Mouse (Mus musculus) intestine, postnatal 0 days (tissue): ENCODE data around the gene Ppp6r2. TPM values are rescaled to one million over a fixed set of nuclear protein-coding genes. Genes with fewer than 3 reads are reported as not detected.

Experiments used
- ATAC-seq: fragments of 200-750 bp; cut with Nextera tagmentation; 2 replicates; pipeline ENCODE4 v1.8.0; 2017; ENCODE audit warnings: mild to moderate bottlenecking, moderate TSS enrichment, moderate library complexity
- H3K27ac ChIP-seq: fragments of 300-500 bp; sonication (generic); 2 replicates; pipeline ENCODE4 v1.5.1; 2014; ENCODE audit warnings: mild to moderate bottlenecking, low read depth, low read length, moderate library complexity
- H3K27me3 ChIP-seq: fragments of 300-500 bp; sonication (generic); replicated peaks from 2 replicates; pipeline ENCODE4 v1.6.1; 2014; ENCODE audit warnings: low read length, mixed read lengths; ENCODE audit not compliant: control insufficient read depth, insufficient read depth
- H3K36me3 ChIP-seq: fragments of 300-500 bp; sonication (generic); 2 replicates; pipeline ENCODE4 v1.6.1; 2014; ENCODE audit warnings: mild to moderate bottlenecking, moderate library complexity; ENCODE audit not compliant: control insufficient read depth, insufficient read depth
- H3K4me1 ChIP-seq: fragments of 300-500 bp; sonication (generic); replicated peaks from 2 replicates; pipeline ENCODE4 v1.6.1; 2014; ENCODE audit warnings: antibody characterized with exemption, low read length, mixed read lengths; ENCODE audit not compliant: control insufficient read depth, insufficient read depth
- H3K4me2 ChIP-seq: fragments of 300-500 bp; sonication (generic); replicated peaks from 2 replicates; pipeline ENCODE4 v1.6.1; 2014; ENCODE audit warnings: low read depth, mild to moderate bottlenecking, moderate library complexity
- H3K4me3 ChIP-seq: fragments of 300-500 bp; sonication (generic); 2 replicates; pipeline ENCODE4 v1.5.1; 2014; ENCODE audit warnings: low read depth, low read length
- H3K9ac ChIP-seq: fragments of 300-500 bp; sonication (generic); 2 replicates; pipeline ENCODE4 v1.6.1; 2014; ENCODE audit warnings: mild to moderate bottlenecking, low read depth, low read length
- H3K9me3 ChIP-seq: fragments of 300-500 bp; sonication (generic); 2 replicates; pipeline ENCODE4 v1.6.1; 2016; ENCODE audit warnings: mixed run types; ENCODE audit not compliant: control insufficient read depth
- CTCF ChIP-seq: sonication (generic); IDR thresholded peaks from 2 replicates; pipeline ENCODE4 v1.5.1; 2016; ENCODE audit warnings: low read depth, mild to moderate bottlenecking, control low read depth, antibody characterized with exemption, moderate library complexity
- WGBS: fragments of 180-500 bp; shearing (Covaris S2); extraction: QIAGEN DNeasy Blood & Tissue Kit; methylation state at CpG from one replicate; pipeline ENCODE4 v1.1.7; 2014; 5-methylcytosine and 5-hydroxymethylcytosine counted together
- polyA plus RNA-seq: library from polyadenylated mRNA; unstranded; fragments of >200 nt; fragmentation: Nextera tagmentation; extraction: Ambion mirVana; gene quantifications from 2 replicates; pipeline ENCODE4 v1.2.1, GENCODE M21; 2015

Gene Ppp6r2
- polyA plus RNA-seq, 1 experiment from 2014 or later = 17.7 TPM

GRCm38 (mm10) chr15:89195261-89195681 is 16.1 kb upstream of the Ppp6r2 start:
- 50% methylated on average over 6 of the region's 6 CpGs for WGBS
- peak overlapping the region; percentile 96; the same call in 1 of the 2 replicates for H3K4me3 ChIP-seq
- H3K36me3 ChIP-seq = no peaks in the 10 kb centered on the region; the same call in 1 of the 2 replicates
- H3K9ac ChIP-seq = no peak overlapping the region
- H3K27me3 ChIP-seq = no peaks in the 10 kb centered on the region
- peaks cover 6% of the 10 kb centered on the region; the same call in 1 of the 2 replicates for H3K4me1 ChIP-seq
- no peak for ATAC-seq
- no peaks in the 10 kb centered on the region for H3K9me3 ChIP-seq
- H3K4me2 ChIP-seq = peak overlapping the region; percentile 78
- peak overlapping the region; percentile 98 for H3K27ac ChIP-seq
- no peak for TF ChIP-seq CTCF

- WGBS = under 1% methylated on average over 24 of the region's 25 CpGs
- H3K27me3 ChIP-seq = no peaks in the 10 kb centered on the region
- peak overlapping the region; percentile 78 for H3K4me2 ChIP-seq
- H3K9ac ChIP-seq = peak overlapping the region; percentile 95
- no peaks in the 10 kb centered on the region for H3K36me3 ChIP-seq
- TF ChIP-seq CTCF = no peak
- no peaks in the 10 kb centered on the region for H3K9me3 ChIP-seq
- peaks cover 6% of the 10 kb centered on the region; the same call in 1 of the 2 replicates for H3K4me1 ChIP-seq
- H3K27ac ChIP-seq = peak overlapping the region; percentile 98
- peak; percentile 95 for ATAC-seq
- peak overlapping the region; percentile 96 for H3K4me3 ChIP-seq
These were observed 15.6 kb upstream of the Ppp6r2 start for GRCm38 (mm10) chr15:89195690-89196312.

- Histone ChIP-seq H3K4me3 (peak within 1 kb of the TSS; percentile 96), H3K4me2 (peak within 1 kb of the TSS; percentile 78), H3K27me3 (no peaks in the 10 kb centered on the region), H3K27ac (peak within 1 kb of the TSS; percentile 98), H3K36me3 (no peaks in the 10 kb centered on the region), H3K9me3 (no peaks in the 10 kb centered on the region), H3K4me1 (peaks cover 6% of the 10 kb centered on the region; the same call in 1 of the 2 replicates), H3K9ac (peak within 1 kb of the TSS; percentile 95)
- ATAC-seq = peak; percentile 99
- WGBS = under 1% methylated on average over 38 of the region's 38 CpGs
- TF ChIP-seq CTCF = peak; percentile 97
These were observed 15.0 kb upstream of the Ppp6r2 start, which contains the start of gene Dennd6b for GRCm38 (mm10) chr15:89196313-89196706. TSS of gene Dennd6b (minus strand) at chr15:89196496.

- Histone ChIP-seq H3K27me3 (no peaks in the 10 kb centered on the region), H3K4me2 (peak overlapping the region; percentile 75), H3K4me1 (peaks cover 6% of the 10 kb centered on the region; the same call in 1 of the 2 replicates), H3K4me3 (peak overlapping the region; percentile 96; the same call in 1 of the 2 replicates), H3K36me3 (no peaks in the 10 kb centered on the region), H3K27ac (no peak overlapping the region), H3K9me3 (no peaks in the 10 kb centered on the region), H3K9ac (peak overlapping the region; percentile 4; the same call in 1 of the 2 replicates)
- ATAC-seq = no peak
- 65% methylated on average over 15 of the region's 15 CpGs for WGBS
- no peak for TF ChIP-seq CTCF
These were observed 14.3 kb upstream of the Ppp6r2 start for GRCm38 (mm10) chr15:89197056-89197455.

DNA sequence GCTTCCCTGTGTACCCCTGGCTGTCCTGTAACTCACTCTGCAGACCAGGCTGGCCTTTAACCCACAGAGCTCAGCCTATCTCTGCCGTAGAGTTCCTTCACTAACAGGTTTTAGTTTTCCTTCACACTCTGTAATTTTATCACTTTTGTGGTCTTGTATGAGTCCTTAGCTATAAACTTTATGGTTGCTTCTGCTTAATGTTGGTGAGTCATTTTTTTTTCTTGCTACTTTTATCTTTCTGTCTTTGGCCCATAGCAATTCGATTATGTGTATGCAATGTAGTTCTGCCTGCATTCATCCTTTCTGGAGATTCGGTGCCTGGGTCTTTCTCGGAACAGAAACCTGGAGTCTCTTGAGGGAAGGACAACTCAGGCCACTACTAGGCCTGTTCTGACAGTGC is 3.9 kb upstream of the Ppp6r2 start:
- H3K4me2 ChIP-seq = no peak overlapping the region
- no peak overlapping the region for H3K4me3 ChIP-seq
- H3K36me3 ChIP-seq = no peaks in the 10 kb centered on the region
- H3K9ac ChIP-seq = no peak overlapping the region
- WGBS = 40% methylated on average over 4 of the region's 4 CpGs
- H3K27ac ChIP-seq = no peak overlapping the region
- no peaks in the 10 kb centered on the region for H3K4me1 ChIP-seq
- H3K27me3 ChIP-seq = no peaks in the 10 kb centered on the region
- no peaks in the 10 kb centered on the region for H3K9me3 ChIP-seq
- no peak for TF ChIP-seq CTCF
- peak; percentile 11; the same call in 1 of the 2 replicates for ATAC-seq

- WGBS = 9% methylated on average over 22 of the region's 22 CpGs
- H3K4me3 ChIP-seq = peak overlapping the region; percentile 89
- ATAC-seq = no peak
These were observed 1.2 kb upstream of the Ppp6r2 start for GRCm38 (mm10) chr15:89209886-89210761.

More at GRCm38 (mm10) chr15:89209886-89210761, 1.2 kb upstream of the Ppp6r2 start:
- no peaks in the 10 kb centered on the region for H3K36me3 ChIP-seq
- peak; percentile 85 for TF ChIP-seq CTCF
- no peaks in the 10 kb centered on the region for H3K9me3 ChIP-seq
- peak overlapping the region; percentile 21; the same call in 1 of the 2 replicates for H3K27ac ChIP-seq
- H3K4me1 ChIP-seq = no peaks in the 10 kb centered on the region
- H3K9ac ChIP-seq = no peak overlapping the region
- H3K4me2 ChIP-seq = peak overlapping the region; percentile 67
- no peaks in the 10 kb centered on the region for H3K27me3 ChIP-seq
